Mouse (Mus musculus) brain, embryonic 14.5 days (tissue): ENCODE results near the gene Cbarp. TPM values are rescaled to one million over a fixed set of nuclear protein-coding genes. Genes with fewer than 3 reads are reported as not detected.

Experiments
- DNase-seq: peaks from one replicate; pipeline ENCODE4 v3.0.0-alpha.2; 2011; ENCODE audit warnings: low read depth
- CTCF ChIP-seq: fragments of 200-500 bp; IDR thresholded peaks from 2 replicates; pipeline ENCODE4 v1.5.1; 2012; ENCODE audit warnings: inconsistent platforms, mild to moderate bottlenecking, moderate library complexity, borderline replicate concordance; ENCODE audit not compliant: insufficient read depth, insufficient read length; ENCODE audit errors: extremely low read depth
- POLR2A ChIP-seq: fragments of 200-500 bp; IDR thresholded peaks from 2 replicates; pipeline ENCODE4 v1.6.1; 2012; ENCODE audit warnings: mild to moderate bottlenecking, inconsistent platforms, borderline replicate concordance; ENCODE audit not compliant: poor library complexity, insufficient read depth, insufficient read length, severe bottlenecking; ENCODE audit errors: extremely low read depth
- polyA plus RNA-seq: library from polyadenylated mRNA; depleted of rRNA; stranded (reverse); fragments of >200 nt; gene quantifications from 2 replicates; pipeline ENCODE4 v1.2.3, GENCODE M21; 2012

Cbarp gene
- polyA plus RNA-seq, 1 experiment, result 242 TPM

DNA sequence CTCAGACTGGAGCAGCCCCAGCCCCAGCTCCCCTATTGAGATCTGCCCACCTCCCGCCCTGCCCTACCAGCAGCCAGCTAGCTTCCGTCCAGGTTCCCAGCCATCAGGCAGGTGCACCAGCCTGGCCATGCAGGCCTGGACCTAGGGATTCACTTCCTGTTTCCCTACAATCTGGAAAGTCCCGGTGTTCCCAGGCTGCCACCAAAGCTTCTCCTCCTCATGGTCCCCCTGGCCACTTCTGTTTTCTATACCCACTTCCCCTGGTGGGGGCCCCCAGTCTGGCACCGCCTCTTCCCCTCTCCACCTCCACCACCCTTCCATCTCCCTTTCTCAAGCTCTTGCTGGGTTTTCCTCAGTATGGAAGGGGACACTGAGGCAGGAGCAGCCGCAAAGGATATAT is 35.2 kb downstream of the Cbarp start, which contains the start of gene Sbno2:
Sbno2 (minus strand) TSS at position 112 of the 400 bp plus-strand sequence.
- no peak for DNase-seq
- TF ChIP-seq POLR2A (no peak), CTCF (no peak)

DNA sequence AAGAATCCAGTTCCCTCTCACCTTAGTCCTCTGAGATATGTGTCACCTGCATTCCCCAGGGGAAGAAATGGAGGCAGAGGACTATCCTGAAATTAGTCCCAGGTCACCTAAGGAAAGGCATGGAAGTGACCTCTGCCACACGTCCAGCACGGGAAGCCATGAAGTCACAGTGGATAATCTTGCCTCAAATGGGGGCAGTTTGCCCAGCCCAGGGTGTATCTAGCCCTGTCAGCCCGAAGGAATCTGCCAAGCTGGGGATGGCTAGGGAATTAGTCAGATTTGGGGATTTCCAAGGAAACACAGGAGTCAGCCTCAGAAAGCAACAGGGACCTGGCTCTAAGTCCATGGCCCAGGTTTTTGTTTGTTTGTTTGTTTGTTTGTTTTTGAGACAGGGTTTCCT is 36.5 kb downstream of the Cbarp start:
- DNase-seq, result no peak
- TF ChIP-seq CTCF (no peak), POLR2A (no peak)

DNA sequence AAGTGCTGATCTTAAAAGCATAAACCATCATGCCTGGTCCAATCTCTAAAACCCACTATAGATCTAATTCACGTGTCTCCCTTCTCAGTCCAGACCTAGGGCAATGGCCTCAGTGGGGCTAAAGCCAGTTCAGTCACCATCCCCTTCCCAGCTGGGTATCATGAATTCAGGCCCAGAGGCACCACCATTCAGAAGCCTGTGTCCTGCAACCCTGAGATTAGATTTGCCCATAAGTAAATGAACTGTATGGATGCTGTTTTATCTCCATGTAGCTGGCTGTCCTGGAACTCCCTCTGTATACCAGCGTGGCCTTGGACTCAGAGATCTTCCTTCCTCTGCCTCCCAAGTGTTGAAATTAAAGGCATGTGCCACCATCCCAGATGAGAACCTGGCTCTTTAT is 37.6 kb downstream of the Cbarp start:
- TF ChIP-seq POLR2A (no peak), CTCF (no peak)
- DNase-seq, result no peak

DNA sequence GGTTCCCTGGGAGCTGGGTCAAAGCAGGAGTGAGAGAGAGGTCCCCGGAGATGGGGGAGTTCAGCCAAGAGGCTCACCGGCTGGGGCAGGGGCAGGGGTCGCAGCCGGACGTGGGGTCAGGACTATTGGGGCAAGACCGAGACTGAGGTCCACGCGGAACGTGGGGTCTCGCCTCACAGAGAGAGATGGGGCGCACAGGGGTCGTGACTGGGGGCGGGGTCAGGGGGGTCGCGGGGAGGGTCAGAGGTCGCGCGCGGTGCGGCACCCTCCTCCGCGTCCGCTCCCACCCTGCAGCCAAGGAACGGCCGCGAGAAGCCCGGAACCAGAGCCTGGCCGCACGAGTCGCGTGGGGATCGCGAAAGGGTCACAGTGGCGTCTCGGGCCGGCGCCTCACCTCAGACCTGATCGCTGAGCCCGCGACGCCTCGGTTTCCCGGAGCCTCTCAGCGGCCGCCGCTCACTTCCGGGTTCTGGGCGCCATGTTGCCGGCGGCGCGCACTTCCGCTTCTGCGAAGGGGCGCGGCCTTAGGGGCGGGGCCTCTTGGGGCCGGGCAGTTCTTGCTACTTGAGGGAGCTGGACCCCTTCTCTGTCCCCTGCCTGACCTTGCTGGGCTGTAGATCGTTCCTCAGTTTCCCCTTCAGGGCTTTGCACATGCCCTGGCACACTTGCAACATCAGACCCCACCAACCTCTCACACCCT is 38.3 kb downstream of the Cbarp start:
- TF ChIP-seq CTCF (no peak), POLR2A (peak; percentile 68)
- DNase-seq, result peak; percentile 92

DNA sequence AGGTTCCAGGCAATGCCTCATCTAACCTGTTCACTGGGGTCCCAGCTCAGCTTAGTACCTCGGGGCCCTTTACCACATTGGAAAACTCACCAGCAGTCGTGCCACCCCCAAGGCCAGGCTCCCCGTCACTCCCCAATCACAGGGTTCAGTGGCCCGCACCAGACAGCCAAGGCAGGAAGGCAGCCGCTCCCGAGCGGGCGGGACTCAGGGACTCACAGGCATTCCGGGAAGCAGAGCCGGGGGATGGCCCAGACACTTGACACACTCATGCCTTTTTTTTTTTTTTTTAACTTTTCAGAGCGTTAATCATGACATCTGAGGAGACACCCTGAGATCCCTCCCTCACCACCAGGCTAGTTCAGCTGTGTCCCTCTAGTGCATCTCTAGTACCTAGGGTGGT is 39.7 kb downstream of the Cbarp start:
- DNase-seq, result no peak
- TF ChIP-seq POLR2A, result no peak
- TF ChIP-seq CTCF, result no peak

DNA sequence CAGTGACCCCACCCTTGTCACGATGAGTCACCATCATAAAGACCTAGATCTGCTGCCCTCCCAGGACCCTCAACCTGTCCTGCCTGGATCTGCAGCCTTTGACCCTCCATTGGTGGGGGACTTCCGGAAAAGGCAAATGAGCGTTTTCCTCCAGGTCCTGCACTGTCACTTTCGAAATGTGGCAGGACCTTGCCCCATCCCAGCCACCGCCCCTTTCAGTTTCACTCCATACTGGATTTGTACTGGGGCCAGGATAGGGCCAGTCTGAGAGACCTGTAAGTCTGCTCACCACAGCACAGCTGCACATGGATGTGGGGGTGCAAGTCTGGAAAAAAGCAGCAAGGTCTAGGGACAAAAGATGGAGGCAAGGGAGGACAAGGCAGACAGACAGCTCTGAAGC is 42.0 kb downstream of the Cbarp start:
- TF ChIP-seq CTCF (no peak), POLR2A (no peak)

DNA sequence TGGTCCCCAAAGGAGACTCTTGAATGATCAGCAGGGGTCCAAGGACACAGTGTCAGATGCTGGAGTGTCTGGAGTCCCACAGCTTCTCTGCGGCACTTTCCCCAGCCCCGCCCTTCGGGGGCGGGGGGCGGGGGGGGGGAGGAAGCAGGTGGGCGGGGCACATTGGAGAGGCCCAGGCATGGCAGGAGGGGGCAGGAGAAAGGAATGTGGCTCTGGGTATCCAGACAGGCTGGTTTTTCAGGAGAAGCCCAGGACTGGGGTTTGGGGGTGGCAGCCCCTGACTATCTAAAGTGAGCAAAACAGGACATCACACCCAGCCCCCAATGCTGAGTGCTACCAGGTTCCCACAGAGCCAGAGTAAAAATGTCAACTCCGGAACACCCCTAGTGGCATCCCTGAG is 43.4 kb downstream of the Cbarp start:
- TF ChIP-seq CTCF (no peak), POLR2A (no peak)
- DNase-seq, result no peak

More for the DNA sequence above, 42.0 kb downstream of the Cbarp start:
- no peak for DNase-seq

DNA sequence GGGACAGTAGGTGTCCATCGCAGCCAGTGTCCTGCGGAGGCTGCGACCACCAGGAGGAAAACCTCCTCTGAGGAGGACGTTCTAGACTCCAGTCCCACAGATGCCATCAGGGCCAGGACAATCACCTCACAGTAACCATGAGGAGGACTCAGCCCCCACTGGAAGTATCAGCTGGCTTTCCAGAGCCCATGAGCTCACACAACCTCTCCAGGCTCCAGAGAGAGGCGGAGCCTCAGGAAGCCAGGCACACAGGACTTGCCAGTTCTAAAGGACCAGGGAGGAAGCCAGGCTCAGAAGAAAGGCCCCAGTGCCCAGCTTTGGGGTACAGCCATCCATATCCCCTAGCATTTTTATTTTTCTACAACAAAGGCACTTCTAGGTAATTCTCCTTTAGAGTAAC is 45.1 kb downstream of the Cbarp start:
- no peak for DNase-seq
- no peak for TF ChIP-seq CTCF
- TF ChIP-seq POLR2A, result no peak

DNA sequence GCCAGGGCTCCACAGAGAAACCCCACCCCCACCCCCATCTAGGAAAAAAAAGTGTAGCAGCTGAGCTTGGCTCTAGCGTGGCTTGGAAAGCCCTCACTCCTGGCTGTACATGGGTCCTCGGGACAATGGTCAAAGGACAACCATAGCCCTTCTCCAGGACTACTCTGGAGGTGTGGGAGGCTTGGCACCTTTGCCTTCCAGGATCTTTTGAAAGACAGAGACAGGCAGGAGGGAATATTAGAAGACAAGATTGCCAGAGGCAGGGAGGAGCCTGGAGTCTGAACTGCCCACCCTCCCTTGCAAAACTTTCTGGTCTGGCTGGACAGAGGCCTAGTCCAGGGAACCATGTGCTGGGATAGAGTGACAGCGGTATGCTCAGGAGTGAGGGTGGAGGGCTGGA is 46.0 kb downstream of the Cbarp start:
- TF ChIP-seq POLR2A, result no peak
- no peak for TF ChIP-seq CTCF
- no peak for DNase-seq

DNA sequence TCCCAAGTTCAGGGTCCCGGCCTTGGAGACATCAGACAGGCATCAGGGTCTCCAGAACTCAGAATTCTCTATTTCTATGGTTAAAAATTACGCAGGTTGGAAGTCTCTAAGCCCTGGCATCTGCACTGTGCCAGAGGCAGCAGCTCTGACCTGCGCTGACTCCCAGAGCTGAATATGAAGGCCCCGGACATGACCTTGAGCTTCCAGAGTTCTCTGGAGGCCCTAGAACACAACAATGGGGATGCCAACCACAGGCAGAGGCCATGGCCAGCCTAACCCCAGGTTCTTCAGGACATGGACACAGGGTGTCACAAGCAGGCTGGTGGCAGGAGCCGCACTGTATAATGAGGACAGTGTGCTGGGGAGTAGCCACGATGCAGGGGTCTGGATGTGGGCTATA is 46.5 kb downstream of the Cbarp start:
- DNase-seq, result no peak

DNA sequence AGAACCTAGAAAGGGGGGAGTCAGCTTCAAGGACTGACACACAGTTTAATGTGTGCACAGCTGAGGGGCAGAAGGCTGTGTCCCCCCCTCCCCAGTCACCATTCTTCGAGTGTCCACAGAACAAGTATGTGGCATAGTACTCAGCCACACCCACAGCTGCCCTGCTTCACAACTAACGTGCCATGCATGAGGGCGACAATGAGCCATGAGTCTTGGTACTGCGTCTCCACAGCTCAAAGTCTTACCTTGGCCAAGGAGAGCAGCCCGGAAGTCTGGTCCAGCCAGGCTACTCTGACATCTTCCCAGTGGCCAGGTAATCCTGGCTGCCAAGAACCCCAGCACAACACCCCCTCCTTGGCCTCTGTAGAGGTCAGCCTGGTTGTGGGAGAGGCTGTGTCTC is 47.9 kb downstream of the Cbarp start:
- DNase-seq, result no peak
- no peak for TF ChIP-seq CTCF
- TF ChIP-seq POLR2A, result no peak

More for the DNA sequence above, 46.5 kb downstream of the Cbarp start:
- TF ChIP-seq CTCF (no peak), POLR2A (no peak)

DNA sequence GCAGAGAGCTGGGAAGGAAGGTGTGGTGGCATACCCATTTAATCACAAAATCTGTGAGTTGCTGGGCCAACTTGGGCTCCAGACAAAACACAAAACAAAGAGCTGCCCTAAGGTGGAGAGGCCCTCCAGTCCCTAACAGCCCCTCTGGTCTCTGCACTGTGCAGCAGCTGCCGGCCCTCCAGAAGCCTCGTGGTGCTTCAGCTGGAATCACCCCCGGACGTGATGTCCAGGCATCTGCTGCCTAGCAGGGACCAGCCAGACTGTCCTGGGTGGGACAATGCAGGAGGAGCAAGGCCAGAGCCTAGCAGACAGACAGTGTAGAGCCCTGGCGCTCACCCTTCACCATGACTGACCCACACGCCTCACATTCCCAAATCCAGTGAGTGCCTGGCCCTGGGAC is 49.1 kb downstream of the Cbarp start:
- TF ChIP-seq POLR2A (no peak), CTCF (no peak)
- DNase-seq, result no peak

DNA sequence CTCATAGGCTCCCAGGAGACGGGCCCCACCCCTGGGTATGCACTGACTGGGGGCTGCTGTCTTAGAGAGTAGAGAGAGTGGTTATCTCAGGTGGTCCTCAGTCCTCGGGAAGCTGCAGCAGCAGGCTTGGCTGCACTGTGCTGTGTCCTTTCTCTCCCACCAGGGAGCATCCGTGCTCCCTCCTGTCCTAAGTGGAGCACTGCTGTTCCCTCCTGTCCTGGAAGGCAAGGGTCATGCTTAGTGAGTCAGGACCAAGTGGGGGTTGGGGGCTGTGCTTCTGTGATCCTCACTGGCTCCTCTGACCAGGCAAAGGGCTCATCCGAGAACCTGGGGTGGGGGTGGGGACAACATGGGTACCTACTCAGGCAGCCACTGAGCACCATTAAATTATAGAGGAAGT is 51.5 kb downstream of the Cbarp start:
- no peak for DNase-seq
- TF ChIP-seq POLR2A (no peak), CTCF (no peak)

DNA sequence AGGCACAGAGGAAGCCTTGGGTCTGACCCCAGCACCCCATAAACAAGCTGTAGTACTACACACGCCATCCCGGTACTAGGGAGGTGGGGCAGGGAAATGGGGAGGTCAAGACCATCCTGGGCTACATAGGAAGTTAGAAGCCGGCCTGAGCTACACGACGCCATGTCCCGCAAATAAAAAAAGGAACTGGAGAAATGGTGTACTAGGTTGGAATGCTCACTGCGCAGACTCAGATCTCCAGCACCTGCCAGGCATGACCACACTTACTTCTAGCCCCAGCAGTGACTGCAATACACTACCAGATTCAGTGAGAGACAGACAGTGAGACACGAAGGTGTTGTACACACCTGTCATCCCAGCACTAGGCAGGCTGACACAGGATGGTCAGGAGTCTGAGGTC is 53.2 kb downstream of the Cbarp start:
- TF ChIP-seq CTCF (no peak), POLR2A (no peak)
- DNase-seq, result no peak
